Mouse (Mus musculus): ENCODE data around the gene Rps18. TPM values are rescaled to one million over a fixed set of nuclear protein-coding genes. Genes with fewer than 3 reads are reported as not detected.
"Not testable (repeated sequence)": the region's sequence is repeated elsewhere in the genome, so short reads cannot be mapped to it uniquely, and the experiment has no call there.

The Rps18 gene
- polyA plus RNA-seq, 1 experiment from 2014 or later: 872 TPM

- peak; percentile 97 for ATAC-seq (ENCODE audit: low FRiP score, low TSS enrichment)
- H3K27me3 ChIP-seq (ENCODE audit: control insufficient read depth, insufficient read depth, low read length): no peaks in the 10 kb centered on the region
- peak; percentile 100 for DNase-seq
- H3K27ac ChIP-seq (replicated peaks; ENCODE audit: low read depth, low read length): peak within 1 kb of the TSS; percentile 93
- peak within 1 kb of the TSS; percentile 76 for H3K4me3 ChIP-seq (replicated peaks; ENCODE audit: low read depth, low read length)
- H3K36me3 ChIP-seq (ENCODE audit: control insufficient read depth, insufficient read depth, low read length): peaks cover 31% of the 10 kb centered on the region
- WGBS: under 1% methylated on average over 68 of the region's 68 CpGs
- H3K9ac ChIP-seq (replicated peaks; ENCODE audit: low read length): peak within 1 kb of the TSS; percentile 81
- H3K4me2 ChIP-seq (ENCODE audit: low read length): peak within 1 kb of the TSS; percentile 93
- peaks cover 14% of the 10 kb centered on the region for H3K4me1 ChIP-seq (ENCODE audit: control insufficient read depth, insufficient read depth, low read length)
- no peaks in the 10 kb centered on the region for H3K9me3 ChIP-seq (ENCODE audit: control insufficient read depth, low read length)
These were observed 46.5 kb downstream of the Rps18 start, which contains the start of gene Daxx for GRCm38 (mm10) chr17:33909077-33909868. TSS of gene Daxx (plus strand) at chr17:33909414.

- WGBS: under 1% methylated on average over 44 of the region's 44 CpGs
- peaks cover 24% of the 10 kb centered on the region for H3K36me3 ChIP-seq (ENCODE audit: control insufficient read depth, insufficient read depth, low read length)
- ATAC-seq (ENCODE audit: low FRiP score, low TSS enrichment): peak; percentile 14
These were observed 47.3 kb downstream of the Rps18 start for GRCm38 (mm10) chr17:33908331-33909076.

GRCm38 (mm10) chr17:33904835-33905234 is 51.0 kb downstream of the Rps18 start, which contains the start of gene Platr17:
TSS of gene Platr17 (plus strand) at chr17:33905135.
- DNase-seq; H3K36me3 ChIP-seq (ENCODE audit: control insufficient read depth, insufficient read depth, low read length); H3K27ac ChIP-seq (replicated peaks; ENCODE audit: low read depth, low read length); H3K9ac ChIP-seq (replicated peaks; ENCODE audit: low read length); ATAC-seq (ENCODE audit: low FRiP score, low TSS enrichment); H3K4me2 ChIP-seq (ENCODE audit: low read length); H3K9me3 ChIP-seq (ENCODE audit: control insufficient read depth, low read length); H3K27me3 ChIP-seq (ENCODE audit: control insufficient read depth, insufficient read depth, low read length); H3K4me1 ChIP-seq (ENCODE audit: control insufficient read depth, insufficient read depth, low read length); H3K4me3 ChIP-seq (replicated peaks; ENCODE audit: low read depth, low read length): not testable (repeated sequence)
- WGBS: 13% methylated on average over 4 of the region's 4 CpGs

More at GRCm38 (mm10) chr17:33908331-33909076, 47.3 kb downstream of the Rps18 start:
- Histone ChIP-seq H3K9me3 (ENCODE audit: control insufficient read depth, low read length) (no peaks in the 10 kb centered on the region), H3K9ac (replicated peaks; ENCODE audit: low read length) (peak overlapping the region; percentile 81), H3K4me1 (ENCODE audit: control insufficient read depth, insufficient read depth, low read length) (peaks cover 14% of the 10 kb centered on the region), H3K4me3 (replicated peaks; ENCODE audit: low read depth, low read length) (peak overlapping the region; percentile 76), H3K27me3 (ENCODE audit: control insufficient read depth, insufficient read depth, low read length) (no peaks in the 10 kb centered on the region), H3K4me2 (ENCODE audit: low read length) (peak overlapping the region; percentile 93), H3K27ac (replicated peaks; ENCODE audit: low read depth, low read length) (peak overlapping the region; percentile 93)
- DNase-seq: peak; percentile 66

- not testable (repeated sequence) for H3K9me3 ChIP-seq (ENCODE audit: control insufficient read depth, low read length); H3K4me1 ChIP-seq (ENCODE audit: control insufficient read depth, insufficient read depth, low read length); ATAC-seq (ENCODE audit: low FRiP score, low TSS enrichment); H3K27me3 ChIP-seq (ENCODE audit: control insufficient read depth, insufficient read depth, low read length); H3K4me3 ChIP-seq (replicated peaks; ENCODE audit: low read depth, low read length); H3K9ac ChIP-seq (replicated peaks; ENCODE audit: low read length); H3K36me3 ChIP-seq (ENCODE audit: control insufficient read depth, insufficient read depth, low read length); DNase-seq; H3K4me2 ChIP-seq (ENCODE audit: low read length); H3K27ac ChIP-seq (replicated peaks; ENCODE audit: low read depth, low read length)
- 76% methylated on average over 6 of the region's 6 CpGs for WGBS
These were observed 51.7 kb downstream of the Rps18 start for GRCm38 (mm10) chr17:33903911-33904651.

- no peaks in the 10 kb centered on the region for H3K36me3 ChIP-seq (ENCODE audit: control insufficient read depth, insufficient read depth, low read length)
- no peak overlapping the region for H3K4me3 ChIP-seq (replicated peaks; ENCODE audit: low read depth, low read length)
- no peak for DNase-seq
- no peak for ATAC-seq (ENCODE audit: low FRiP score, low TSS enrichment)
- H3K4me1 ChIP-seq (ENCODE audit: control insufficient read depth, insufficient read depth, low read length): no peaks in the 10 kb centered on the region
- H3K27me3 ChIP-seq (ENCODE audit: control insufficient read depth, insufficient read depth, low read length): no peaks in the 10 kb centered on the region
- no peak overlapping the region for H3K4me2 ChIP-seq (ENCODE audit: low read length)
- no peaks in the 10 kb centered on the region for H3K9me3 ChIP-seq (ENCODE audit: control insufficient read depth, low read length)
- WGBS: 89% methylated on average over 7 of the region's 7 CpGs
- no peak overlapping the region for H3K9ac ChIP-seq (replicated peaks; ENCODE audit: low read length)
- no peak overlapping the region for H3K27ac ChIP-seq (replicated peaks; ENCODE audit: low read depth, low read length)
These were observed 53.3 kb downstream of the Rps18 start for GRCm38 (mm10) chr17:33902491-33902890.

GRCm38 (mm10) chr17:33902079-33902478 is 53.7 kb downstream of the Rps18 start:
- Histone ChIP-seq H3K4me1 (ENCODE audit: control insufficient read depth, insufficient read depth, low read length) (no peaks in the 10 kb centered on the region), H3K9me3 (ENCODE audit: control insufficient read depth, low read length) (no peaks in the 10 kb centered on the region), H3K9ac (replicated peaks; ENCODE audit: low read length) (no peak overlapping the region), H3K4me3 (replicated peaks; ENCODE audit: low read depth, low read length) (no peak overlapping the region), H3K27ac (replicated peaks; ENCODE audit: low read depth, low read length) (no peak overlapping the region), H3K27me3 (ENCODE audit: control insufficient read depth, insufficient read depth, low read length) (no peaks in the 10 kb centered on the region), H3K4me2 (ENCODE audit: low read length) (no peak overlapping the region), H3K36me3 (ENCODE audit: control insufficient read depth, insufficient read depth, low read length) (no peaks in the 10 kb centered on the region)
- WGBS: 84% methylated on average over 4 of the region's 4 CpGs
- DNase-seq: no peak
- no peak for ATAC-seq (ENCODE audit: low FRiP score, low TSS enrichment)

Other genes starting within 250 kb of the Rps18 start
- gene March2, start 237.3 kb downstream of the Rps18 start, polyA plus RNA-seq (2014; fragmentation: Nextera tagmentation; extraction: Ambion mirVana): 45.2 and 62.6 TPM in 2 replicates
- 417 and 541 TPM in 2 replicates for gene Rab11b, start 195.5 kb downstream of the Rps18 start, polyA plus RNA-seq (2014; fragmentation: Nextera tagmentation; extraction: Ambion mirVana)
- 8.0 and 18.4 TPM in 2 replicates for gene Angptl4, start 174.2 kb downstream of the Rps18 start, polyA plus RNA-seq (2014; fragmentation: Nextera tagmentation; extraction: Ambion mirVana)
- gene Kank3, start 145.5 kb downstream of the Rps18 start, polyA plus RNA-seq (2014; fragmentation: Nextera tagmentation; extraction: Ambion mirVana): 39.5 and 45.8 TPM in 2 replicates
- gene Rps28, start 131.4 kb downstream of the Rps18 start, polyA plus RNA-seq (2014; fragmentation: Nextera tagmentation; extraction: Ambion mirVana): 653 and 777 TPM in 2 replicates
- gene Ndufa7, start 131.4 kb downstream of the Rps18 start, polyA plus RNA-seq (2014; fragmentation: Nextera tagmentation; extraction: Ambion mirVana): 497 and 604 TPM in 2 replicates
- 55.1 and 59.8 TPM in 2 replicates for gene Cd320, start 112.9 kb downstream of the Rps18 start, polyA plus RNA-seq (2014; fragmentation: Nextera tagmentation; extraction: Ambion mirVana)
- gene Gm7029, start 82.2 kb downstream of the Rps18 start, polyA plus RNA-seq (2014; fragmentation: Nextera tagmentation; extraction: Ambion mirVana): not detected in 2 replicates
- gene Kifc1, start 65.3 kb downstream of the Rps18 start, polyA plus RNA-seq (2014; fragmentation: Nextera tagmentation; extraction: Ambion mirVana): 2.2 and 2.5 TPM in 2 replicates
- gene Platr17, start 50.9 kb downstream of the Rps18 start, polyA plus RNA-seq (2014; fragmentation: Nextera tagmentation; extraction: Ambion mirVana): 1.1 TPM in 1 of 2 replicates, not detected in the other
- 40.7 and 44.6 TPM in 2 replicates for gene Daxx, start 46.6 kb downstream of the Rps18 start, polyA plus RNA-seq (2014; fragmentation: Nextera tagmentation; extraction: Ambion mirVana)
- 18.3 and 20.6 TPM in 2 replicates for gene Tapbp, start 40.1 kb downstream of the Rps18 start, polyA plus RNA-seq (2014; fragmentation: Nextera tagmentation; extraction: Ambion mirVana)
- gene Zbtb22, start 40.1 kb downstream of the Rps18 start, polyA plus RNA-seq (2014; fragmentation: Nextera tagmentation; extraction: Ambion mirVana): 12.1 and 13.1 TPM in 2 replicates
- 47.2 and 50.3 TPM in 2 replicates for gene Rgl2, start 26.5 kb downstream of the Rps18 start, polyA plus RNA-seq (2014; fragmentation: Nextera tagmentation; extraction: Ambion mirVana)
- 167 and 188 TPM in 2 replicates for gene Pfdn6, start 15.7 kb downstream of the Rps18 start, polyA plus RNA-seq (2014; fragmentation: Nextera tagmentation; extraction: Ambion mirVana)
- 15.5 and 16.9 TPM in 2 replicates for gene Wdr46, start 15.3 kb downstream of the Rps18 start, polyA plus RNA-seq (2014; fragmentation: Nextera tagmentation; extraction: Ambion mirVana)
- gene B3galt4, start 4.5 kb downstream of the Rps18 start, polyA plus RNA-seq (2014; fragmentation: Nextera tagmentation; extraction: Ambion mirVana): 8.0 and 10.1 TPM in 2 replicates
- 50.6 and 63.2 TPM in 2 replicates for gene Vps52, start 189 bp downstream of the Rps18 start, polyA plus RNA-seq (2014; fragmentation: Nextera tagmentation; extraction: Ambion mirVana)
- 10.5 and 15.5 TPM in 2 replicates for gene H2-K1, start 44.3 kb upstream of the Rps18 start, polyA plus RNA-seq (2014; fragmentation: Nextera tagmentation; extraction: Ambion mirVana)
- 9.1 and 18.5 TPM in 2 replicates for gene Ring1, start 68.7 kb upstream of the Rps18 start, polyA plus RNA-seq (2014; fragmentation: Nextera tagmentation; extraction: Ambion mirVana)
- 56.1 and 75.0 TPM in 2 replicates for gene H2-Ke6, start 72.1 kb upstream of the Rps18 start, polyA plus RNA-seq (2014; fragmentation: Nextera tagmentation; extraction: Ambion mirVana)
- gene Slc39a7, start 75.7 kb upstream of the Rps18 start, polyA plus RNA-seq (2014; fragmentation: Nextera tagmentation; extraction: Ambion mirVana): 95.7 and 97.0 TPM in 2 replicates
- 33.3 and 33.4 TPM in 2 replicates for gene Rxrb, start 75.8 kb upstream of the Rps18 start, polyA plus RNA-seq (2014; fragmentation: Nextera tagmentation; extraction: Ambion mirVana)
- 2.4 and 2.9 TPM in 2 replicates for gene Col11a2, start 83.4 kb upstream of the Rps18 start, polyA plus RNA-seq (2014; fragmentation: Nextera tagmentation; extraction: Ambion mirVana)
- not detected in 2 replicates for gene H2-Oa, start 136.3 kb upstream of the Rps18 start, polyA plus RNA-seq (2014; fragmentation: Nextera tagmentation; extraction: Ambion mirVana)
- gene H2-DMa, start 163.5 kb upstream of the Rps18 start, polyA plus RNA-seq (2014; fragmentation: Nextera tagmentation; extraction: Ambion mirVana): 16.7 and 20.4 TPM in 2 replicates
- 160 and 171 TPM in 2 replicates for gene Brd2, start 166.6 kb upstream of the Rps18 start, polyA plus RNA-seq (2014; fragmentation: Nextera tagmentation; extraction: Ambion mirVana)
- 0.15 and 0.18 TPM in 2 replicates for gene H2-DMb2, start 187.3 kb upstream of the Rps18 start, polyA plus RNA-seq (2014; fragmentation: Nextera tagmentation; extraction: Ambion mirVana)
- 0.38 and 0.91 TPM in 2 replicates for gene H2-DMb1, start 197.1 kb upstream of the Rps18 start, polyA plus RNA-seq (2014; fragmentation: Nextera tagmentation; extraction: Ambion mirVana)
- gene Tap1, start 231.6 kb upstream of the Rps18 start, polyA plus RNA-seq (2014; fragmentation: Nextera tagmentation; extraction: Ambion mirVana): 1.1 and 2.9 TPM in 2 replicates
- 1.0 and 2.2 TPM in 2 replicates for gene Psmb9, start 231.8 kb upstream of the Rps18 start, polyA plus RNA-seq (2014; fragmentation: Nextera tagmentation; extraction: Ambion mirVana)
- 1.1 and 5.1 TPM in 2 replicates for gene Psmb8, start 241.7 kb upstream of the Rps18 start, polyA plus RNA-seq (2014; fragmentation: Nextera tagmentation; extraction: Ambion mirVana)
- gene Tap2, start 247.5 kb upstream of the Rps18 start, polyA plus RNA-seq (2014; fragmentation: Nextera tagmentation; extraction: Ambion mirVana): 0.77 and 1.6 TPM in 2 replicates